Mouse (Mus musculus) thymus, adult 2 months (tissue): Measurements from ENCODE around the gene Kat2b.

Experiments
- CTCF ChIP-seq: fragments of 200-500 bp; IDR thresholded peaks from 2 replicates; pipeline ENCODE4 v1.5.1; 2012; ENCODE audit warnings: mild to moderate bottlenecking, control low read depth, low read length, moderate library complexity, borderline replicate concordance; ENCODE audit not compliant: control insufficient read depth, poor library complexity, insufficient read depth; ENCODE audit errors: extremely low read depth
- POLR2A ChIP-seq: fragments of 200-500 bp; IDR thresholded peaks from 2 replicates; pipeline ENCODE4 v1.6.1; 2012; ENCODE audit warnings: mild to moderate bottlenecking, low read length, control low read depth, moderate library complexity; ENCODE audit not compliant: control insufficient read depth, poor library complexity, insufficient read depth; ENCODE audit errors: extremely low read depth

DNA sequence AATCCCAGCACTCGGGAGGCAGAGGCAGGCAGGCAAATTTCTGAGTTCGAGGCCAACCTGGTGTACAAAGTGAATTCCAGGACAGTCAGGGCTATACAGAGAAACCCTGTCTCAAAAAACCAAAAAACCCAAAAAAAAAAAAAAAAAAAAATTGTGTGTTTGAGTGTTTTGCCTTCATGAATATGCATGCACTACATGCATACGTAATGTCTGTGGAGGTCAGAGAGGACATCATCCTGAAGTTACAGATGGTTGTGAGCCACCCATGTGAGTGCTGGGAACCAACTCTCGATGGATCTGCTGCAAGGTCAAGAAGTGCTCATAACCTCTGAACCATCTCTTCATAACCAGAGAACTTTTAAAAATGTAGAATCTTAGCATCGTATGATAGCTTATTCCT lies 25.2 kb downstream of the Kat2b start:
- TF ChIP-seq CTCF (no peak), POLR2A (no peak)
